Mouse (Mus musculus) heart, adult 11 months (tissue): ENCODE measurements around the gene Prx.

Source experiments
- DNase-seq: peaks from one replicate; pipeline ENCODE4 v3.0.0; 2022

The Prx gene

DNA sequence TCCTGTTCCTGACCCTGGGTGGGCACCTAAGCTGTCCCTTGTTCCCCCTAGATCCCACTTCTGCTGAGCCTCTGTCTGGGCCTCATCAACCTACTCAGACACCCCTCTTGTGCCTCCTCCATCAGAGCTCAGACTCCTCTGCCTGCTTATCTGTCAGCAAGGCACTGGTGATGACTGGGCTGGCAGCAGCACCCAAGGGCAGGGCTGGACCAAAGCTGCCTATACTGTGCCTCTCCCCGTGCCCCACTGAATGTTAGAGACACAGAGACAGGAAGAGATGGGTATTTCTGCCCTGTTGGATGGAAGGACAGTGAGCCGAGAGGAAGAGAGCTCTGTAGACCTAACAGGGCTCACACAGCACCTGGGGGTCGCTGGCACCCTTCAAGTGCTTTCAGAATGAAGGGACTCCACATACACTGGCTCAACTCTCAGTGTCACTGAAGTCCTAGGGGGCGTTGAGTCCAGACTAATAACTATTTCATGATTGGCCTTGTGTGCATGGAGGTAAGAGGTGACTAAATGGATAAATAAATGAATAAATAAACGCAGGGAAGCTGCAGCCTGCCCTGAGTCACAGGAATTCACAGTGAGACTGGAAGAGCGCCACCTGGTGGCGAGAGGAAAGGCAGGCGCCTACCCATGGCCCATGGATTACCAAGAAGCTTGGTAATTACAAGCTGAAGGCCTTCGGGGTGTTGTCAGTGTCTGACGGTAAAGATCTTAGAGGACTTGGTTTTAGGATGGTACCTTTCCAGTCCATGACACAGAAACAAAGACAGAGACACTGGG is 27.1 kb downstream of the Prx start:
- peak; percentile 94 for DNase-seq

GRCm38 (mm10) chr7:27529070-27529469 is 29.9 kb downstream of the Prx start:
- peak; percentile 89 for DNase-seq

DNA sequence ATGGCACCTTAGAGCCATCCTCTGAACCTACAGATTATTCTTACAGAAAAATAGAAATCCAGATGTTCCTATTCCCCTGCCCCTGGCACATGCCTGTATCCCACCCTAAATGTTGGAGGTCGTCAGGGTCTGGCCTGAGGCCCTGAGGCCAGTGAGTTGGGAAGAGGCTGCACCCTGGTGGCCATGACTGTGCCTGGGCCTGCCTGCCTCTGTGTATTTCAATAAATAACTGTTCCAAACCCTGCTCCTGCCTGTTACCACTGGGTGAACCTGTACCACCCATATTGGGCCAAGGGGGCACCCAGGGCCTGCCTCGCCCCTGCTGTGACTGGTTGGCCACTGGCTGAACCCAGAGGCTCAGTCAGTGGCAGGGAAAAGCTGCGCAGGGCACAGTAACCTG is 31.8 kb downstream of the Prx start:
- DNase-seq, result peak; percentile 88

GRCm38 (mm10) chr7:27531707-27532106 is 32.6 kb downstream of the Prx start:
- DNase-seq, result no peak

- peak; percentile 90 for DNase-seq
Measured at GRCm38 (mm10) chr7:27532480-27533050, 33.4 kb downstream of the Prx start.

GRCm38 (mm10) chr7:27535386-27535785 is 36.3 kb downstream of the Prx start:
- peak; percentile 87 for DNase-seq

DNA sequence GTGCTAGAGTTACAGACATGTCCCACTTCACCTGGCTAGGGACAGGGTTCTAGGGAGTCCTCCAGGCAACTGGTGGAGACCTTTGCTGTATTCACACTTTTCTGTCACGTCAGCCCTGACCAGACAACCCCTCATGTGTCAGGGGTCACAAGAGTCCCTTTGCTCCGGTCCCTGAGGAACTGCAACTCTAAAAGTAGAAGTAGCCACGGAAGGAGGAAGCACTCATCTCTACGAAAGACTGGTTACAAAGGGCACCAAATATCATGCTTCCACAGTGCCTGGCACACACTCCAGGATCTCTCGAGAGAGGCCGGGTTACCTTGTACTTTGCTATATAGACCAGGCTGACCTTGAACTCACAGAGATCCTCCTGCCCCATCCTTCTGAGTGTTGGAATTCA is 37.5 kb downstream of the Prx start:
- DNase-seq, result peak; percentile 92

DNA sequence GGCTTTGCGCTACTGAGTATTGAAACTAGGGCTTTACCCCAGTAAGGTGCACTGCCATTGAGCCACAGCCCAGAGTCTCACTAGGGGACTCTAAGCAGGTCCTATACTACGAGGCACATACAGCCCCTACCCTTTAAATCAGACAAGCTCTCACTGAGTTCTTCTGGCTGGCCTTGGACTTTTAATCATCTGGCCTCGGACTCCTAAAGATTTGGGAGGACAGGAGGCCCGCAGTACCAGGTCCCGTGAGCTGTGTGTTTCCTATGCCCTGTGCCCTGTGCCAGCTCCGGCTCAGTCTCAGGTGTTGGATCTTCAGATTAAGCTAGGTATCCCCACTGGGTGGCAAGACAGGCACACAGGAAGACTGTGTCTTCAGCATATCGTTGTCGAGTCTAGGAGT is 38.9 kb downstream of the Prx start:
- DNase-seq, result no peak

DNA sequence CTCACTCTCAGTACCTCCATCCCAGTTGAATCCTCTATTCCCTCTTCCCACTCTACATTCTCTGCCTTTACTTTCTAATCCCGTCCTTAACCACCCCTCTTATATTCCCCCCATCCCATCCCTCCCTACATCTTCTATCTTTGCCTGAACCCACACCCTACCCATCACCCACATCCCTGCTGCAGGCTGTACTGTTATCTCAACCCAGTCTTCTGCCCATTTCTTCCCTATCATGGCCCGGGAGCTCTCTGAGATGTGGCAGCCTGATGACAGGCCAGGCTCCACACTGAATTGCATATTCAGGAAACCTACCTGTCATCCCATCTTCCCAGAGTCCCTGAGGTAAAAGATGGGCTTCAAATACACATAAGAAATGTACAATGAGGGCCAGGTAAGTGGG is 39.7 kb downstream of the Prx start:
- no peak for DNase-seq

DNA sequence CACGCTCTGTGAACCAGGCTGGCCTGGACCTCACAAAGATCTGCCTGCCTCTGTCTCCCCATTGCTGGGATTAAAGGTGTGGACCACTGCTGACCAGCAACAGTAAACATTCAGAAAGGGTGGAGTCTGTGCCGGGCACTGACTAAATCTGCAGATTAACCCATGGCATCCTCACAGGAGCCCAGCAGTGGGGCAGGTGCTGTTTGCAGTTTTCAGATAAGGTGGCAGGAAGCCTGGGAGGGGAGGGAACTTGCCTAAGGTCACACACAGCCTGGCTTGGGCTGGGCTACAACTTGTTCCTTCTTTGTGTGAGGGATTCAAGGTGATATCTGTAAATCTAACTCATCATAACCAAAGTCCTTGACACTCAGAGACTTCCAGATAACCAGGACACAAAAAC is 41.4 kb downstream of the Prx start:
- peak; percentile 85 for DNase-seq

GRCm38 (mm10) chr7:27540935-27541334 is 41.8 kb downstream of the Prx start:
- DNase-seq, result peak; percentile 84

DNA sequence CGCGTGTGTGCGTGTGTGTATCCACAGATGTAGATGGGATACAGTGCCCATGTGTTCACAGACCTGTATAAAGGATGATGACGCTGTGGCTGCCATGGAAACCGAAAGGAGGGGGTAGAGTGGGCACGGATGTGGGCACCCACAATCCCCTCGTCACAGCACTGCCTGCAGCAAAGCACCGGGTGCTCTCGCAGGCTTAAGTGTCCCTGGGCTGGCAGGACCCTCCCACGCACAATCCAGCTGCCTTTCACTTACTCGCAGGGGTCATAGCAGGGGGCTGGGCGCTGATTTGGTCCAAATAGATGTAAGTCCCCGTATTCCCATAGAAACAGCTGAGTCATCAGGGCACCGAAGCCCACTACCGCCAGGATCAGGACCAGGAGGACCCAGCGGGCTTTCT is 42.3 kb downstream of the Prx start:
- peak; percentile 94 for DNase-seq

DNA sequence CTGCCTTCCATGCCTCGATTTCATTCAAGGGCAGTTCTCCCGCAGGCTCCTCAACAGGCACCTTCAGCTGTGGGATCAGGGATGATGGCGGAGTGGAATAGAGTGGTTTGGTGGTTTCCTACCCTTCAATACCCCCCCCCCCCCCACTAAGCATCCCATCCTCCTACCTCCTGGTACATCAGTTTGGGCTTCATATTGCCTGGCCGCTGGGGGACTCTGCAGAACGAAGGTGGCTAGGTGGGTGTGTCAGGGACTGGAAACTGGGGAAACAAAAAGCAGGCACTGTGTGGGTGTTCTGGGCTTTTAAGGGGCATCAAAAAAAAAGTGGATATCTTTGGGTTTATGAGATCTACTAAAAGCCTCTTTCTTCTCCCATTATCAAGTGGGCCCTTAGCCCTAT is 42.8 kb downstream of the Prx start:
- DNase-seq, result no peak

GRCm38 (mm10) chr7:27542392-27543033 is 43.4 kb downstream of the Prx start:
- peak; percentile 98 for DNase-seq

DNA sequence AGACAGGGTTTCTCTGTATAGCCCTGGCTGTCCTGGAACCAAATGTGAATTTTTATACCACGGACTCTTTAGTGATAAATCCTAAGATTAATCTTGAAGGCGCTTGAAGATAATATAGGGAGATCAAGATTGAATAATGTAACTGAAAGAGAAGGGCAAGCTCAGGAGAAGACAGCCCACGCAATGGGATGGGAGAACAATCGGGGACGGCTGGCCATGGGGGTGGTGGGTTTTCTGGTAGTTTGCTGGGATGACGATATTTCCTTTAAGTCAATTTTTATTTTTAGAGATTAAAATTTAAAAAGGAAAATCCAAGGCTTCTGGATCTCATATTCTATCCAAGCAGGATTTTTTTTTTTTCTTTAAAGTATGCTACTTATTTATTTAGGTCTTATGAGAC is 43.9 kb downstream of the Prx start:
- DNase-seq, result no peak

- DNase-seq, result no peak
Measured at GRCm38 (mm10) chr7:27543851-27544250, 44.7 kb downstream of the Prx start.

DNA sequence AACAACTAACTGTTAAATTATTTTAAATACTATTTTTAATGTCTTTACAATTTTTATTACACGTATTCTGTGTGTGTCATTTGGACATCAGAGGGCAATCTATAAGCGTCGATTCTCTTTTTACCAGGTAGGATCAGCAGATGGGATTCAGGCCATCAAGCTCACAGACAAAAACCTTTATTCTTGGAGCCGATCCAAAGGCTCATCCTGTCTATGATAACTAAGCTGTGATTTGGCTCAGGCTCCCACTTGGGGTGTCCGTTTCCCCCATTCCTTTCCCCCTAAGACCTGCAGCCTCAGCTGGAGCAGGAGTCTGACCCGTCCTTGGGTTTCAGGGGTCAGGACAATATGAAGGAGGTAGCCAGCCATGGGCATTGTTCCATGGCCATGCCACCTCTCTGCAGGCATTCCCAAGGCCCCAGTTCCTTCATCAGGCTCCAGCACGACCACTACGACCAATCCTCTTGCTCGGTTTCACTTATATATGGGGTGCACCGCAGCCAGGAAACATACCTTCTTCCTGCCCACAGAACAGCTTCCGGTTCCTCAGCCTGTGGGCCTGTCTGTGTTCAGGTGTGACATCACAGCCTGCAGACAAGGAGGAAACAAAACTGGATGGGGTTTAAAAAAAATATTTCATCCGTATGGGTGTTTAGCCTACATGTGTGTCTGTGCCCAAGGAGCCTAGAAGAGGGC is 45.7 kb downstream of the Prx start:
- DNase-seq, result no peak

GRCm38 (mm10) chr7:27549597-27549996 is 50.5 kb downstream of the Prx start:
- no peak for DNase-seq

DNA sequence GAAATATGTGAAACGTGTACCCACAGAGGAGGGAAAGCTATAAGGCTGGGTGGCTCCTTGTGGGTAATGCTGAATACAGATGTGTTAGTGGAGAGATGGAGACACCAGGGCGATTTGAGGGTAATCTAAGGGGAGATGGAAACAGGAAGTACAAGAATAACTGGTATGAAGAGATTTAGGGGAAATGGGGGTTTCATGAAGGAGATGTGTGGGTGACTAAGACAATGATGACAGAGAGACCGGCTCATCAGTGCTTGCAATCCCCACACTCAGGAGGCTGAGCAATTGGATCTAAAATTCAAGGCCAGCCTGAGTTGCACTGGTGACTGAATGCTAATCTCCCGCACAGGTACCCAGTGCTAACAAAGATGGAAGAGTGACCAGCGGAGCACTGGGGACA is 52.9 kb downstream of the Prx start:
- no peak for DNase-seq

- peak; percentile 100 for DNase-seq
Measured at GRCm38 (mm10) chr7:27552931-27553513, 53.9 kb downstream of the Prx start, which contains the start of the genes Pld3 and 2310022A10Rik. Gene Pld3 (minus strand): TSS chr7:27553218. Gene 2310022A10Rik (plus strand): TSS chr7:27553233.

DNA sequence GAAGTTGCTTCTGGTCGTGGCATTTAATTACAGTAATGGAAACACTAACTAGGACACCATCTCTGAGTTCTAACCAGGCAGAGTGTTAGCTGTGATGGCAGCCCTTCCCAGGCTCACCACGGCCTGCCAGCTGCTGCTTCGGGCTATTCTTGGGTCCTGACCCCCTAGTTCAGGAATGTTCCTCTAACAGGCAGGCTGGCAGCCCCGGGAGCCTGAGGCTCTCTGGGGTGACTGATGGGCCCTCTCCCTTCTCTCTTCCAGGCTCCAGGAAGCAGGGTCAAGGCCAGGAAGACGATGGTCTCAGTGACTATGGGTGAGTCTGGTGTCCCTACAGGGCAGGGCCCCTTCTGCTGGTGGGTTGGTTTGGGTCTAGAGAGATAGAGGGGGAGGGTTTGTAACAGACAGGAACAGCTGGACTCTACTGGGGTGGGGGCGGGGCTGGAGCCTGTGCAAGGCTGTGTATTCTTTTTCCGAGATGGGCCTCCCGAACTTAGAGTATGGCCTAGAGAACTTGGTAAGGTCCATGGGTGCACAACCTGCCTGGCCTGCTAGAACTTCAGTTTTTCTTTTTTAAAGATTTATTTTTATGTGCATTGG is 61.3 kb downstream of the Prx start:
- peak; percentile 97 for DNase-seq

DNA sequence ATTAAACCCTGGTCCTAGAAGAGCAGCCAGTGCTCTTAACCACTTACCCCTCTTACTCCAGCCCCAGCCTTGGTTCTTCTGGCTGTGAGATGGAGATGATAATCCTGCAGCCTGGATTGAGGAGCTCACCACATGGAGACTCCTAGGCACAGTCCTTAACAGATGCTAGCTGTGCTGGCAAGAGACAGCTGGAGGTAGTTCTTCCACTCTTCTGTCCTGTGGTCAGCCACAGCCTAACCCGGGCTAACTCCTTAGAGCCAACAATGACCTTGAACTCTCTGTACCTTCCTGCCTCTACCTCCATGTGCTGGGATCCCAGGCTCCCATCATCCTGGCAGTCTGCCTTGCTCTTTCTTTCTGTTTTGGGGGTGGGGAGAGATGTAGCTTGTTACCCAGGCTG is 61.9 kb downstream of the Prx start:
- no peak for DNase-seq
